Mouse (Mus musculus): Measurements from ENCODE around the gene Macf1. TPM values are rescaled to one million over a fixed set of nuclear protein-coding genes. Genes with fewer than 3 reads are reported as not detected.

Gene Macf1
- polyA plus RNA-seq, 1 experiment: 137 TPM

DNA sequence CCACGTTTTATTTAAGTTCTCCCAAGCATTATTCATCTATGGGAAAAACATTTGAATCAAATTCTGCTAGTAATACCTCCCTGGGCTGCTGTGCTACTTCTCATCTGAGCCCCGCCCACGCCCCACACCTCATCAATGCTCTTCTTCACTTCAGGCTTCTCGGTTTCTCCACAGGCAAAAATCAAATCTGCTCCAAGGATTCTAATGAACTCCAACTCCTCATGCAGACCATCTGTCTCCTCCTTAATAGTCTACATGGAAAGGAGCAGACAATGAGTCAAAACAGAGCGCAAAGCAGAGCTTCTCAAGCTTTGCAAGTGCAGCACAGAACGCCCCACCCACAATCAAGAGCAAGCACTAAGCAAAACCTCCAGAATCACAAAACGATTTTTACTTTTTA, 301.0 kb downstream of the Macf1 start:
- Histone ChIP-seq H3K4me1 (ENCODE audit: control insufficient read depth, insufficient read depth, low read length) (no peaks in the 10 kb centered on the region), H3K4me3 (ENCODE audit: insufficient read depth, low read length) (no peak overlapping the region), H3K27ac (ENCODE audit: insufficient read depth, low read length) (no peak overlapping the region)
- TF ChIP-seq CTCF (IDR thresholded peaks at IDR 0.05; ENCODE audit: extremely low read depth, insufficient read depth, low read length): no peak
- TF ChIP-seq POLR2A (IDR thresholded peaks at IDR 0.05; ENCODE audit: extremely low read depth, insufficient read depth, low read length): no peak

DNA sequence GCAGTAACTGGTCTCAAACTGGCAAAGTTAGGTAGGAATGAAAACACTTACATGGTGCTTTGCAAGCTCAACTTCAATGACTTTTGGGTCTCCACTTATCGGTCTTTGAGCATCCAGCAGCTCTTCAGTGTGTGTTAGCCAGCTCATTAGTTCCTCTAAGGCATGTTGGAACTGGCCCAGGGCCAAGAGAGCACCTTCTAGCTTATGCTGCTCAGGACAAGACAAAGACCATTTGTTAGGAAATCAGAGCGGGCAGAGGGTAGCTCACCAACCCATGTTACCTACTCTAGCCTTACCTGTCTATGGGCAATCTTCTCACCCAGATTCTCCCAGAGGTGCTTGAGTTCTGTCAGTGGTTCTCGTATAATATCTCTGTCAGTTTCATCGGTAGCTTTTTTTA, 302.1 kb downstream of the Macf1 start:
- TF ChIP-seq CTCF (IDR thresholded peaks at IDR 0.05; ENCODE audit: extremely low read depth, insufficient read depth, low read length) (no peak), POLR2A (IDR thresholded peaks at IDR 0.05; ENCODE audit: extremely low read depth, insufficient read depth, low read length) (no peak)
- no peak overlapping the region for H3K27ac ChIP-seq (ENCODE audit: insufficient read depth, low read length)
- no peaks in the 10 kb centered on the region for H3K4me1 ChIP-seq (ENCODE audit: control insufficient read depth, insufficient read depth, low read length)
- no peak overlapping the region for H3K4me3 ChIP-seq (ENCODE audit: insufficient read depth, low read length)

GRCm38 (mm10) chr4:123381598-123381997, 302.6 kb downstream of the Macf1 start:
- no peaks in the 10 kb centered on the region for H3K4me1 ChIP-seq (ENCODE audit: control insufficient read depth, insufficient read depth, low read length)
- no peak overlapping the region for H3K4me3 ChIP-seq (ENCODE audit: insufficient read depth, low read length)
- no peak overlapping the region for H3K27ac ChIP-seq (ENCODE audit: insufficient read depth, low read length)
- TF ChIP-seq POLR2A (IDR thresholded peaks at IDR 0.05; ENCODE audit: extremely low read depth, insufficient read depth, low read length) (no peak), CTCF (IDR thresholded peaks at IDR 0.05; ENCODE audit: extremely low read depth, insufficient read depth, low read length) (no peak)

DNA sequence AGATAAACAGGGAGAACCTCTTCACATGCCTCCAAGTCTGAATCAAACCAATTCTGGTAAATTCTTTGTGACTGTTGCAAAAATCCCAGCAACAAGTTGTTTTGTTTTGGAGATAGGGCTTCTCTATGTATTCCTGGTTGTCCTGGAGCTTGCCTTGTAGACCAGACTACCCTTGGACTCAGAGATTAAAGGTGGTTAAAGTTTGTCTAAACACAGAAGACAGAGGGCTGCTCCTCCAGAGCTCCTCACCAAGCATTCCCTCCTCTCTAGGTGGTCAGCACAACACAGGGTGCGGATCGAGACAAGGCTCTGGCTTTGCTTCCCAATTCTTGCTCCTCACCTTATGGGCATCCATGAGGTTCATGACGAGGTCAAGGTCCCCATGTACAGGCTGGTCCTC, 308.1 kb downstream of the Macf1 start:
- Histone ChIP-seq H3K4me1 (ENCODE audit: control insufficient read depth, insufficient read depth, low read length) (no peaks in the 10 kb centered on the region), H3K4me3 (ENCODE audit: insufficient read depth, low read length) (no peak overlapping the region), H3K27ac (ENCODE audit: insufficient read depth, low read length) (no peak overlapping the region)
- TF ChIP-seq CTCF (IDR thresholded peaks at IDR 0.05; ENCODE audit: extremely low read depth, insufficient read depth, low read length) (no peak), POLR2A (IDR thresholded peaks at IDR 0.05; ENCODE audit: extremely low read depth, insufficient read depth, low read length) (no peak)

GRCm38 (mm10) chr4:123374316-123375008, 309.7 kb downstream of the Macf1 start:
- H3K4me3 ChIP-seq (ENCODE audit: insufficient read depth, low read length): no peak overlapping the region
- no peak for TF ChIP-seq POLR2A (IDR thresholded peaks at IDR 0.05; ENCODE audit: extremely low read depth, insufficient read depth, low read length)
- no peak for TF ChIP-seq CTCF (IDR thresholded peaks at IDR 0.05; ENCODE audit: extremely low read depth, insufficient read depth, low read length)
- H3K27ac ChIP-seq (ENCODE audit: insufficient read depth, low read length): no peak overlapping the region
- H3K4me1 ChIP-seq (ENCODE audit: control insufficient read depth, insufficient read depth, low read length): no peaks in the 10 kb centered on the region

GRCm38 (mm10) chr4:123363555-123363954, 320.6 kb downstream of the Macf1 start:
- no peak for TF ChIP-seq CTCF (IDR thresholded peaks at IDR 0.05; ENCODE audit: extremely low read depth, insufficient read depth, low read length)
- TF ChIP-seq POLR2A (IDR thresholded peaks at IDR 0.05; ENCODE audit: extremely low read depth, insufficient read depth, low read length): no peak
- no peaks in the 10 kb centered on the region for H3K4me1 ChIP-seq (ENCODE audit: control insufficient read depth, insufficient read depth, low read length)
- H3K4me3 ChIP-seq (ENCODE audit: insufficient read depth, low read length): no peak overlapping the region
- H3K27ac ChIP-seq (ENCODE audit: insufficient read depth, low read length): no peak overlapping the region

GRCm38 (mm10) chr4:123360771-123361170, 323.4 kb downstream of the Macf1 start:
- no peak overlapping the region for H3K27ac ChIP-seq (ENCODE audit: insufficient read depth, low read length)
- TF ChIP-seq POLR2A (IDR thresholded peaks at IDR 0.05; ENCODE audit: extremely low read depth, insufficient read depth, low read length) (no peak), CTCF (IDR thresholded peaks at IDR 0.05; ENCODE audit: extremely low read depth, insufficient read depth, low read length) (no peak)

DNA sequence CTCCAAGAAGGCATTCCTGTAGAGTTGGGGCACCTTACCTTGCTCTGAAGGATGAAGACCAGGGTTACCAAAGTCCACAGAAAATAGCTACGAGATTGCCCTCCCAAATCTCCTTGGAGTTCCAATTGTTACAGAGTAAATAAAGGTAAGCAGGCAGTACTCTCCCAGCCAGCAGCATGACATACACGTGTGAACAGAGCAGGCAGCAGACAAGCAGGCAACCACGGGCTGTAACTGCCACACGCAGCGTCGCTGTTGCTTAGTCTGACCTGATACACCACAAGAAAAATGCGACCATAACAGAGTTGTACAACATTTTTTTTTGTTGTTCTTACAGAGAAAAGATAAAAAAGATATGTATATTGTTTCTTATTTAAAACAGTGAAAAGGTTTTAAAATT, 325.5 kb downstream of the Macf1 start:
- TF ChIP-seq POLR2A (IDR thresholded peaks at IDR 0.05; ENCODE audit: extremely low read depth, insufficient read depth, low read length) (no peak), CTCF (IDR thresholded peaks at IDR 0.05; ENCODE audit: extremely low read depth, insufficient read depth, low read length) (no peak)
- H3K4me1 ChIP-seq (ENCODE audit: control insufficient read depth, insufficient read depth, low read length): no peaks in the 10 kb centered on the region
- no peak overlapping the region for H3K4me3 ChIP-seq (ENCODE audit: insufficient read depth, low read length)
- H3K27ac ChIP-seq (ENCODE audit: insufficient read depth, low read length): no peak overlapping the region

More at GRCm38 (mm10) chr4:123360771-123361170, 323.4 kb downstream of the Macf1 start:
- Histone ChIP-seq H3K4me1 (ENCODE audit: control insufficient read depth, insufficient read depth, low read length) (no peaks in the 10 kb centered on the region), H3K4me3 (ENCODE audit: insufficient read depth, low read length) (no peak overlapping the region)

GRCm38 (mm10) chr4:123355941-123356340, 328.2 kb downstream of the Macf1 start:
- TF ChIP-seq POLR2A (IDR thresholded peaks at IDR 0.05; ENCODE audit: extremely low read depth, insufficient read depth, low read length) (no peak), CTCF (IDR thresholded peaks at IDR 0.05; ENCODE audit: extremely low read depth, insufficient read depth, low read length) (no peak)
- H3K4me3 ChIP-seq (ENCODE audit: insufficient read depth, low read length): no peak overlapping the region
- no peak overlapping the region for H3K27ac ChIP-seq (ENCODE audit: insufficient read depth, low read length)
- no peaks in the 10 kb centered on the region for H3K4me1 ChIP-seq (ENCODE audit: control insufficient read depth, insufficient read depth, low read length)

- no peak overlapping the region for H3K4me3 ChIP-seq (ENCODE audit: insufficient read depth, low read length)
- TF ChIP-seq POLR2A (IDR thresholded peaks at IDR 0.05; ENCODE audit: extremely low read depth, insufficient read depth, low read length): no peak
- TF ChIP-seq CTCF (IDR thresholded peaks at IDR 0.05; ENCODE audit: extremely low read depth, insufficient read depth, low read length): no peak
- no peaks in the 10 kb centered on the region for H3K4me1 ChIP-seq (ENCODE audit: control insufficient read depth, insufficient read depth, low read length)
- H3K27ac ChIP-seq (ENCODE audit: insufficient read depth, low read length): no peak overlapping the region
Measured at GRCm38 (mm10) chr4:123353271-123353877, 330.8 kb downstream of the Macf1 start.
